In genomic region chr5:123317992-123318391, GRCm38 (mm10) we compare ENCODE assay signal across 7 mouse cellular contexts. TPM values are rescaled to one million over a fixed set of nuclear protein-coding genes. Genes with fewer than 3 reads are reported as not detected.
DNase-seq lines count a peak whose midpoint lies in the region; ATAC-seq lines count a peak whose summit lies in the region.

No protein-coding gene starts in this region.

- H3K9ac ChIP-seq in embryonic facial prominence, embryonic 15.5 days, result no peak overlapping the region

- H3K4me1 ChIP-seq in embryonic facial prominence, embryonic 15.5 days, result no peaks in the 10 kb centered on the region

- no peaks in the 10 kb centered on the region for H3K27me3 ChIP-seq in embryonic facial prominence, embryonic 15.5 days

- peak overlapping the region; percentile 40 for H3K4me2 ChIP-seq in embryonic facial prominence, embryonic 15.5 days (replicated peaks)

- peak overlapping the region; percentile 24 for H3K4me3 ChIP-seq in embryonic facial prominence, embryonic 15.5 days (replicated peaks)
- peak overlapping the region; percentile 31 for H3K4me3 ChIP-seq in macrophage (ENCODE audit: inconsistent target)

- no peak for ATAC-seq in embryonic facial prominence, embryonic 15.5 days (ENCODE audit: insufficient number of reproducible peaks, low FRiP score, low TSS enrichment, low read depth)

- no peaks in the 10 kb centered on the region for H3K9me3 ChIP-seq in embryonic facial prominence, embryonic 15.5 days (replicated peaks)

- DNase-seq in testis, postnatal 14 days (ENCODE audit: low spot score), result peak; percentile 53
- no peak for DNase-seq in testis, postnatal 10 days (ENCODE audit: low spot score)
- peak; percentile 34 for DNase-seq in kidney, adult 9 months
- no peak for DNase-seq in layer of hippocampus, postnatal 25 days (ENCODE audit: extremely low spot score in 1 of 2, low spot score in 1 of 2)
- DNase-seq in frontal cortex, postnatal 10 days (ENCODE audit: low spot score in 2 of 2), result no peak

- 16% methylated on average over 6 of the region's 6 CpGs for WGBS in embryonic facial prominence, embryonic 15.5 days
- 18% methylated on average over 5 of the region's 6 CpGs for WGBS in macrophage (ENCODE audit: missing documents)

- H3K79me2 ChIP-seq in macrophage (ENCODE audit: inconsistent target), result no peaks in the 10 kb centered on the region

- H3K27ac ChIP-seq in embryonic facial prominence, embryonic 15.5 days (replicated peaks), result 0 out of 2 replicates have a peak overlapping the region, but pooled peaks have one; percentile 29
- no peak overlapping the region for H3K27ac ChIP-seq in macrophage

- no peaks in the 10 kb centered on the region for H3K36me3 ChIP-seq in embryonic facial prominence, embryonic 15.5 days
- no peaks in the 10 kb centered on the region for H3K36me3 ChIP-seq in macrophage (ENCODE audit: inconsistent target)

RNA-seq across cellular contexts. Expression of gene Bcl7a, which starts 25.6 kb away (rescaled TPM):
- 28.9 and 31.0 TPM in 2 replicates for polyA plus RNA-seq in embryonic facial prominence, embryonic 15.5 days (2015; fragmentation: Nextera tagmentation; extraction: Ambion mirVana)
- 10 to 100 TPM in 3 of 26 experiments, 1 to 10 TPM in 22, under 1 TPM in 1; 0.88 to 16.4 (median 3.6) TPM for total RNA-seq in macrophage (2018; cell fraction: chromatin; rRNA removed)
- total RNA-seq in macrophage (2018; cell fraction: cytosol; rRNA removed), result 1 to 10 TPM in 15 of 26 experiments, under 1 TPM in 11; 0.19 to 3.5 (median 1.1) TPM
- 10 to 100 TPM in 4 of 26 experiments, 1 to 10 TPM in 18, under 1 TPM in 4; 0.45 to 21.1 (median 3.1) TPM for total RNA-seq in macrophage (2018; cell fraction: nucleus; rRNA removed)
- polyA plus RNA-seq in macrophage (2018), result 2.2 to 3.5 TPM (median 2.3 TPM) in 3 replicates
- total RNA-seq in layer of hippocampus, postnatal 25 days (2021), result 10 to 100 TPM; 68.7 to 70.3 TPM

Comparison
In these comparisons a context has a peak if more than half of its experiments do, and no peak if none do; other contexts are left out.
1. DNase-seq: peak in testis, postnatal 14 days (single experiment) and kidney, adult 9 months (single experiment); none in testis, postnatal 10 days (single experiment), layer of hippocampus, postnatal 25 days (0 of 2) and frontal cortex, postnatal 10 days (0 of 2).